Mouse (Mus musculus) lung, postnatal 4 days (tissue): ENCODE results near the gene Wnt5b.
"Not testable (repeated sequence)": the region's sequence is repeated elsewhere in the genome, so short reads cannot be mapped to it uniquely, and the experiment has no call there.

Experiments used
- DNase-seq, 2 experiments: peaks; one replicate each; pipeline ENCODE4 v3.0.0; 2021

Wnt5b gene

DNA sequence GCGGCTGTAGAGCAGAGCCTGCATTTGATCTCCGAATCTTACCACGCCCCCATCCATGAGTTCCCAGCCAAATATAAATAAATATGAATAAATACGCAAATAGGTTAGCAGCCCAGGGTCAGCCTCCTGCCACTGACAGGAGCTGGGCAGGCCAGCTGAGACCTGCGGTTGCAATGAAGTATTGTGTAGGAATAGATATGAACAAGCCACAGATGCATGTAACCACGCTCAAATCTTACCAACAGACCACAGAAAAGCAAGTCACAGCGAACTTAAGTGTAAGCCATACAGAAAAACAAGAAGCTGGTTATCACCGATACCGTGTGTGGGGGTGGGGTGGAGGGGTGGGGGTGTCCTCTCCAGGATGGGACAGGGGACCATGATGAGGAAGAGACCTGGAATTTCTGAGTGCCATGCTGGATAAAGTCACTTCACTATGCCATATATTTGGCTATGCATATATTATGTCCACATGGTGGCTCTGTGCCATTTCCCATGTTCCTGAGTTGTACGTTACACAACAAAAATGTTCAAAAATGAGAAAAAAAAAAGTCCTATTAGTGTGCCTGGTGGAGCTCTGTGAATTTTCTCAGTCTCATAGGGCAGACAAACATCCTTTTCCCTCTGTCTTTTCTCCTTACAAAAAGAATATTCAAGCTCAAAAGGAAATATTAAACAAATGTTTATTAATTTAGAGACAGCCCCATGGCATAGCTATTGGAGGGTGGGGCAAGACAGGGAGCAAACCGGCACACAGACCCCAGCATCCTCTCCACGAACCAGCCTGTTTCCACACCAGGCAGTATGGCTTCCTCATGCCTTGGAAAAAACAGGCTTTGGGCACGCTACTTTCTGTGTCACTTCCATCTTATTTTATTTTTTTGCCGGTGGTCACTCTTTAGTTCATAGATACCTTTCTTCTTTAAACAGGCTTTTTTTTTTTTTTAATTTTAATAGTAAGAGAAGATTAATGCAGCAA lies 92.9 kb downstream of the Wnt5b start:
- DNase-seq, result no peak

DNA sequence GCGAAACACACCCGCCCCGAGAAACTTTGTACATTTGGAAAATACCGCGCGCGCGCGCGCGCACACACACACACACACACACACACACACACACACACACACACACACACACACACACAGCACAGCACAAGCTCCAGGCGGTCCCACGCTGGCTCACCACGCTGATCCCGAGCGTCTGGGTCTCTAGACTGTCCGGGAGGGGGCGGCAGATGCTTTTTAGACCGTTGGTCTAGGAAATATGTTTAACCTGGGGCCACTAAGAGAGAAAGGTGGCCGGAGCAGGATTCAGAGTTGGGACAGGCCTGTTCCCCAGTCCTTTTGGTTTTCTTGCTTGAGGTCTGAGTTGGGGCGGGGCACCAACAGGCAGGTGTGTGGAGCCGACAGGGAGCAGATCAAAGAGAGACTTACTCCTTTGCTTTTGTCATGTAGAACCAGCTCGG lies 95.1 kb downstream of the Wnt5b start:
- DNase-seq, result peak; percentile 79

- DNase-seq, result no peak
These were observed 95.7 kb downstream of the Wnt5b start for GRCm38 (mm10) chr6:119448321-119449059.

DNA sequence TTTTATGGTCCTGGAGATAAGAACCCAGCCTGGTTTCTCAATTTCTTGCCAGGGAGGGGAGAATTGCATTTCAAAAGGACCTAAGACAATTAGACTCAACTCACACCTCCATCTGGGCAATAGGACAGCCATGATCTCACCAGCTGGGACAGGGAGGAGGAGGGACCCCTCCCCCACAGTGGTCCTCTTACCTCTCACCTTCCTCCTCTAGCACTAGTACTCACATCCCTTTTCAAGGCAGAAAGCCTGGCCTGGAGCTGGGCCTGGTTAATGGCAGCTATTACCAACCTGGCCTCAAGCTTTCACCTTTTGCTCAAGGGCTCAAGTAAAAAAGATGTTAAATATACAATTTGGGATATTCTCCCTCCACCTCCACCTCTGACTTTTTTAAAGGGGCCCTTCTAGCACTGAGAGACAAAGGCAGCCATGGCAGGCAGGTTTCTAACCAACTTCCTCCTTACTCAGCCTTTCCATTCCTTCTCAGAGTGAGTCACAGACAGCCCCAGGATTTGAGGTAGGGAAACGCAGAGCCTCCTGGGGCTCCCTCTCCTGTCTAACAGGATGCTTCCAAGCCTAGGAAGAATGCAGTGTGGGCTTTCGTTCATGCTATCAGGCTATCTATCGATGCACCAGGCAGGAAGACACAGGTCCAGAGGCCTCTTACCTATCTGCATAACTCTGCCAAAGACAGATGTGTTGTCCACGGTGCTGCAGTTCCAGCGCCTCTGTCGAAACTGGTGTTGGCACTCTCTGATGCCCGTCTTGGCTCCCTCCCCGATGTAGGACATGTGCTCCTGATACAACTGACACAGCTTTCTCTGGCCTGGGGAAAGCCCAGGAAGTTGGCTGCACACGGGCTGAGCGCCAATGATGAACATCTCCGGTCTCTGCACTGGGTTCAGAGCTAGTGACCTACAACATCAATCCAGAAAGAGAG lies 98.2 kb downstream of the Wnt5b start:
- no peak for DNase-seq

DNA sequence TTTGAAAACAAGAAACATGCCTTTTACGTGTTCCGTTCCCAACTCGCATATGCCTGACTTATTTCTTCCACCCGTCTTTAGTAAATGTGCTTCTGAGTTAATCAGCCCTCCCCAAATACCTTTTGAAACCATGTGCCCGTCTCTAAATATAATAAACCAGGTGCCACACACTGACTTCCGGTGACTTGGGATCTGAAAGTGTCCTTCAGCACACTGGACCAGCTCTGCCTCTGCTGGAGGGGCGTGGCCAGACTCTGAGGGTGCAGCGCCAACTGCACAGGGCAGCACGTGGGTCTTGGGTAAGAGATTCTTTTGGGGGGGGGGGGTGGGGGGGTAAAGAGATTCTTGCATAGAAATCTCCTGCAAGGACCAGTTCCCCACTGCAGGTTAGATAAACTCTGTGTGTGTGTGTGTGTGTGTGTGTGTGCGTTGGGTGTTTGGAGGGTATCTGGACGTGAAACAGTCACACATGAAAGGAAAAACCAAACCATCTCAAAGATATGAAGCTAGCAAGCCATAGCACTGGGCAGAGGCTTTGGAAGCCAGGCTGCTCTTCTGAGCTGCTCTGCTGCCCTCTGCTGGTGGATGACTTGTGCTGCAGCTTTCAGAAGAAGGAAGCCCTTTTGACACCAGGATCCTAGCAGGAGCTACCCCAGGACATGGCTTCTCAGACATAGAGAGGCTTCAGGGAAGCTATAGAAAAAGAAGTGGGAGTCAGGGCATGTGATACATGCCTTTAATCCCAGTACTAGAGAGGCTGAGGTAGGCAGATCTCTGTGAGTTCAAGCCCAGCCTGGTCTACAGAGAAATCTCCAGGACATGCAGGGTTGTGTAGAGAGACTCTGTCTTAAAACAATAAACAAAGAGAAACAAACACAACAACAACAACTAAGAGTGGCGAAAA lies 100.2 kb downstream of the Wnt5b start:
- DNase-seq, result peak; percentile 83 to 87

- DNase-seq, result not testable (repeated sequence)
These were observed 101.4 kb downstream of the Wnt5b start for GRCm38 (mm10) chr6:119442729-119443128.

DNA sequence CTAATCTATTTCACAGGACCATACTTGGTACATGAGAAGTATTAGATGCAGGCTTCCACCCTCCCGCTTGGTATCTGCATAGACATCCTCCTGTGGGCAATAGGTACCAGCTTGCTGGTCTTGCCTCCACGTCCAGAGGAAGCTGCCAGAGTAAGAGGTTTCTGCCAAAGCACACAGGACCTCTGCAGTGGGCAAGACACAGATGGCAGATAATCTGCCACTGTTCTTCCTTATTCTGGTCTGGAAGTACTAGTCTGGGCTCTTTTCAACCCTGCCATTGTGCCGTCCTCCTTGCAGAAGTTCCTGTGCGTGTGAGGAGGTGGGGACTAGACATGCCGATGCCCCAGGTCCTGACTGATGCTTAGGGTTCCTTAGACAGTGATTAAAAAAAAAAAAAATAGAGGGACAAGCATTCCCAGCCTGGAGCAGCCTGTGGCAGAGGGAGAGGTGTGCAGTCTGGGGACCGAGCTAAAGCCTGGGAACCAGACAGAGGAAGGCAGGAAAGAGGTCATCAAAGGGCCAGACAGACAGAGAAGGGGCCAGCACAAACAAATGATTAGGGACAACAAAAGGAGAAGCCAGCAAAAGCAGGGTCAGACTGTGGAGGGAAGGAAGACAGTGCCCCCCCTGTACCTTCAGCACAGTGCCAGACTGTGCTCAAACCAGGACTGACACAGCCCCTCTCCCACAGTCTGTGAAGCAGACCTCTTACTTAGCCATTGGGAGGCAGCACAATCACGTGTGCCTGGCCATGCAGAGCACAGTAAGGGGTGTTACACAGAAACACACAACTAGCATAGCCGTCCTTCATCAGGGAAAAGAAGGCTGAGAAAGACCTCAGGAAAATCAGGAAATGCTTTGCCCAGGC lies 106.0 kb downstream of the Wnt5b start:
- no peak for DNase-seq

GRCm38 (mm10) chr6:119434394-119434793 lies 109.8 kb downstream of the Wnt5b start:
- no peak for DNase-seq

GRCm38 (mm10) chr6:119431751-119432324 lies 112.3 kb downstream of the Wnt5b start:
- no peak for DNase-seq

DNA sequence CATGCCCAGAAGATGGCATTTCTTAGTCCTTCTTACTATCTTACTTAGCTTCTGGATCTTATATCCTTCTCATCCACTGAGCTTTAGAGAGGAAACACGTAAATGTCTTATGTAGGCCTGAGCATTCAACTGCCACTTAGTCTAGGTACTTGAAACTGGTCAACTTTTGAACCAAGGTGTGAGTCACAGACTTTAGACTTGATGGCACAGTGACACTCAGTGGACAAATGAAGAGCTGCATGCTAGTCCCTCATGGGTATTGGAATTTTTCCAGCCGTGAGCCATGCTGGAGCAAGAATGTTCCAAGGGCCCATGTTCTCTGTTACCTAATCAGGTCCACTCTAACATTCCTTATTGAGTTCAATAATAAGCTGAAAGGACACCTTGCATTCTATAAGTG lies 113.6 kb downstream of the Wnt5b start:
- peak; percentile 52 to 81 for DNase-seq

- no peak for DNase-seq
These were observed 114.8 kb downstream of the Wnt5b start for GRCm38 (mm10) chr6:119429311-119429710.

- peak in 1 of 2 experiments; percentile 30 for DNase-seq
These were observed 115.5 kb downstream of the Wnt5b start for GRCm38 (mm10) chr6:119428611-119429010.

DNA sequence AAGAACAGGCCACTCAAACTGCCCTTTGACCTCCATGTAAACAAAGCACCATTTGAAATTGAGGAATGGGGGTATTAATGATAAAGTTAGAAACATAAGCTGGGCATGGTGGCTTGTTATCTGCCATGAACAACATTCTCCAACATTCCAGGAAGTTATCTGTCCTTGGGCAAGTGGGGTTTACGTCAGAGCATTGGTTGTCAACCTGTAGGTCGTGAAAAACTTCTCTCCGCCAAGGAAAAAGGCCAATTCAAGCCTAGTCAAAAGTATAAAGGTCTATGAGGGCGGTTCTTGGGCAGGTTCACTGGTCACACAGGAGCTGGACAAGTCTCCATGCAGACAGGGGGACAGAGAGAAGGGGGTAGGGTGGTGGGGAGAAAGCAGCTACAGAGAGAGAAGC lies 123.1 kb downstream of the Wnt5b start:
- no peak for DNase-seq

DNA sequence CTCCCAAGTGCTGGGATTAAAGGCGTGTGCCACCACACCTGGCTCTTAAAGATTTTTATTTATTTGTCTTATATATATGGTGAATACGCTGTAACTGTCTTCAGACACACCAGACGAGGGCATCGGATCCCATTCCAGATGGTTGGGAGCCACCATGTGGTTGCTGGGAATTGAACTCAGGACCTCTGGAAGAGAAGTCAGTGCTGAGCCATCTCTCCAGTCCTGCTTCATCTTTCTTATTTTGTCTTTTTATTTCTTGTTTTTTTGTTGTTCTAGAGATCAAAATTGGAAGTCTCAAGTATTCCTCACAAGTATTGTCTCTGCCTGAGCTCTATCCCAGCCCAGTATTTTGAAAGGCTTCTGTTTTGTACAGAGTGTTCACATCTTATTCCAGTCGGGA lies 123.8 kb downstream of the Wnt5b start:
- no peak for DNase-seq

GRCm38 (mm10) chr6:119419412-119419811 lies 124.7 kb downstream of the Wnt5b start:
- no peak for DNase-seq

- peak; percentile 42 to 57 for DNase-seq
These were observed 125.5 kb downstream of the Wnt5b start for GRCm38 (mm10) chr6:119418392-119419251.

- DNase-seq, result no peak
These were observed 126.3 kb downstream of the Wnt5b start for GRCm38 (mm10) chr6:119417821-119418220.

GRCm38 (mm10) chr6:119417354-119417753 lies 126.8 kb downstream of the Wnt5b start, which contains the start of gene Adipor2:
Gene Adipor2, minus strand, starts transcription at chr6:119417704.
- DNase-seq, result peak; percentile 68 to 72

DNA sequence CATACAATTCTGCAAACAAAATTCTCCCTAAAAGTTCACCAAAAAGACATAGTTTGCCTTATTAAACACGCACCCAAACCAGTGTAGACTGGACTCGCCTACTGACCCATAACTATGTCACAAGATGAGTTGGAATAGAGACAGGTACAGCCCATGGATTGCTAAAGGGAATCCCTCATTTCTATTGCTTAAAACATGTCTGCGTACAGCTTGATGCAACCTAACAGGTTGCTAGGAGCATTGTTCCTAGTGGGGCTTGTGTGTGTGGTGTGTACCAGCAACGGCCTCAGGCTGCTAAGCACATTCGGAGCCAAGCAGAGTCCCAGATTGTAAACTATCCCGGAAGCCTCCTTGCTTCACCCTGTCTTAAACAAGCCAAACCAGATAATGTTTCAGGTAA lies 127.5 kb downstream of the Wnt5b start:
- no peak for DNase-seq
